Mouse (Mus musculus) right cerebral cortex, postnatal 36 days (tissue): Measurements from ENCODE around the gene Pex13.

Experiments used
- DNase-seq, 2 experiments: peaks; one replicate each; pipeline ENCODE4 v3.0.0; 2022; ENCODE audit warnings: low spot score in 2 of 2, mixed read lengths in 1 of 2

The Pex13 gene

DNA sequence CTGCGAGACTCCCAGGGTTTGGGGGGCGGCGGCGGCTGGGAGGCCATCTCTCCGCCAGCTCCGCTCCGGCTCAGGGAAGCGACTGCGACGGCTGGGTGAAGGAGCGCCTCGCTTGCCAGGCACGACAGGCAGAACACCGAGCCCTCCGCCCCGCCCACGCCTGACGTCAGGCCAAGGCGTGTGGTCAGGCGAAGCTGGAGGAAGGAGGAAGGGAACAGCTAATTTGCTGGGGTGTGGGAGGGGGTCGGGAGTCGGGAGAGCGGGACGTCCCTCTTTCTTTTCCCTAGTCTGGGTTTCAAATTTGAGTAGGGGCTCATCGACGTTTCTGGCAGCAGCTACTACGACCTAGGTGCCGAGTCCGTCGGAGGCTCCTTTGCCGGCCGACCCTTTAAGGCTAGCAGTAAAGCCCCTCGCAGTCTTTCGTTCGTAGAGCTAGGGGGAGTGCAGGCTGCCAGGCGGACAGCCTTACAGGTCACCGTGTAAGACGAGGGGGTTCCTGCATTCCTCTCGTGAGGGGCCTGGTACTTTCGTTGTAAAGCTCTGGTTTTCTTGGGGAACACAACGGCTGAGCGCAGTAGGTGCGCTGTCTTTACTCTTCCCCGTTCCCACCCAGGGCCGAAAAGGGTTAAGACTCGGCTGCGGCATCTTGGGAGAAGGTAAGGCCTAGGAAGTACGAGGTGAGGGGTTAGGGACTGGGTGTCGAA lies at the start of gene Pex13:
Gene Pex13 (minus strand): TSS at position 162 of the 704 bp plus-strand sequence.
- peak; percentile 83 to 84 for DNase-seq

DNA sequence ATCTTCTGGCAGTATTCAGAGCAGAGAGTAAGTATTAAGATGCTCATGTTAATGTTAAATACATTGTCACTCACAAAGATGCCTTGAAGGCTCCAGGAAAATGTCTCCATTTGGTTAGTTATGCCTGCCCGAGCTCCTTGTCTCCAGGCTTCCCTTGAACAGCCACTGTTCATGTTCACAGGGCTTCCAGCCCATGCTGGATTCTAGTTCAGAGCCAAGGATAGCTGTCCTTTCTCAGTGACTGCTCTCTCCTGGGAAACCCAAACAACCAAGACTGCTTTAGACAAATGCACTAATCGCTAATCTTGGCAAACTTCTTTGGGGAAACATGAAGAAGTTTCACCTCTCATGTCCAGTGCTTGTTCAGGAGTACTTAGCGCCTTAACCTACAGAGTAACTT lies 46.5 kb upstream of the Pex13 start:
- no peak for DNase-seq

DNA sequence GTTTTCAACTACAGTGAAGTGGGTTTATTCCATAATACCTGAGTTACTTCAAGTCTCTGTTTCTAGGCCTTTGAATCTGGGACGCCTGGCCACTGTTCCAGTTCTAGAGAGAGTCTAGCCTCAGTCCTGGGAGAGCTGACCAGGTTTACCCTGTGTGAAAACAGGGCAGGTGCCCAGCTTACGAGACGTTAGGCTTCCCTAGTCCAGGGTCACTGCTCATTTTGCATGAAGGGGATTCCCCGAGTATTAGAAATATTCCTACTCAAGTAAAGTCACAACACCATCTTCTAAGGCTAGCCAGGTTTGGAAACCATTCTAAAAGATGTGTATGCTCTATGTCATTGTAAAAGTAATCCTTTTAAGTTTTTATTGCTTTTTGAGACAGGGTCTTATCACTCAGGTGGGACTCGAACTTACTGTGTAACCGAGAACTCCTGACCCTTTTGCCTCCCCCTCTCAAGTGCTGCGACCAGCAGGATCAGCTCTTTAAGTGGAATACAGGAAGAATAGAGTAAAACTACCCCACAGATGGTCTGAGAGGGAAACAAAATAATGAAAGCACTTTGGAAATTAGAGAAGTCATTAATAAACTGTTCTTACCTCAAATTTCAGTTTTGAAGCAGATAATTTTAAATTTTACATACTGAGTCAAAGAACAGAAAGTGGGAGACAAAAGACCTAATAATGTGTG lies 39.0 kb upstream of the Pex13 start:
- DNase-seq: no peak

DNA sequence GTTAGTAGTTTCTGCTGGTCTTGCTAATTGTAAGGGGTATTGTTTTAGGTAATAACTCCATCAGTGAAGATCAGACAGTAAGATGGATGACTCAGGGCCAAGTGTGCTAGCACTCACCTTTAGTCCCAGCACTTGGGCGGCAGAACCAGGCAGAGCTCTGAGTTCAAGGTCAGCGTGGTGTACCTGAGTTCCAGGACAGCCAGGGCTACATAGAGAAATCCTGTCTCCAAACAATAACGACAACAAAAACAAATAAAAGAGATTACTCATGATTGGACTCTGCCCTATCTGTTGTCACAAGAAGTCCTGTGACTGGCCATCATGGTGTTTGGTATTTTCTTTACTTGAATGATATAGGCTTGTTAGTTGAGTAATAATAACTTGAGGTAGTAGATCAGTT lies 36.1 kb upstream of the Pex13 start:
- DNase-seq: no peak

DNA sequence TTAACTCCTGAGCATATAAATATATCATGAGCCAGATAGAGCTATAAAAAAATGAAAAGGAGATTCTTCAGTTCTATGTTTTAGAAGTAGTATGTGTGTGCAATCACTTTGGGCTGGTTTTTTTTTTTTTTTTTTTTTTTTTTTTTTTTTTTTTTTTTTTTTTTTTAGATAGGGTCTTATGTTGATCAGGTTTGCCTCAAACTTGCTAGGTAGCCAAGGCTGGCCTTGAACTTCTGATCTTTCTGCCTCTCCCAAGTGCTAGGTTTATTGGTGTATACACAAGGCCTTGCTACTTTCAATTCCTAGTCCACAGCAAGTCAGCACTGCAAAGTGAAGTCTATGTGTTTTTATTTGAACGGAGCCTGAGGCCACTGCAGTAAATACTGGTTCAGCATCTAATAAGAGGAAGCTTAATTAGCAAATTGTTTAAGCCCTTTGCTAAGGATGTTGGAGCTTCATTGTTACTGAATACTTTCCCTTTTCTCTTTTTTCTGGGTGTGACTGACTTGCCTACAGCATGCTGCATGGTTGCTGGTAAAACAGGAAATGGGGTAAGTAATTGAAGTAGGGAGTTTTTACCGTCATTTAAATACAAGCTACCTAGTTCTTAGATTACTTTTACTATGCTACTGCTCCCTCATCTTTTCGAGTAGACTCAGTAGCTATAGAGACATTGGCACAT lies 33.8 kb upstream of the Pex13 start:
- DNase-seq: no peak

DNA sequence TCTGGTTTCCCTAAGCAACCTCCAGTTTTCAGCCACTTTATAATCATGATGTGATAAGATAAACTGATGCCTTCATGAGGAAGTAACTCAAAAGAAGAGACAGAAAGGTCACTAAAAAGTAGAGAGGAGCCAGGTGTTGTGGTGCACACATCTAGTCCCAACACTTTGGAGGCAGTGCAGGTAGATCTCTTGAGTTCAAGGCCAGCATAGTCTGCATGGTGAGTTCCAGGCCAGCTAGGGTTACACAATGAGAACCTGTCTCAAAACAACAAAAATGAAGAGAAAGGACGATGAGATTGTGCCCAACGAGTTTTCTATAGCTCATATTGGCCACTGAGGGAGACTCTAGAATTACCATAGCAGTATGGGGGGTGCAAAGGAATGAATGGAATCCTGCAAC lies 32.8 kb upstream of the Pex13 start:
- DNase-seq: no peak

DNA sequence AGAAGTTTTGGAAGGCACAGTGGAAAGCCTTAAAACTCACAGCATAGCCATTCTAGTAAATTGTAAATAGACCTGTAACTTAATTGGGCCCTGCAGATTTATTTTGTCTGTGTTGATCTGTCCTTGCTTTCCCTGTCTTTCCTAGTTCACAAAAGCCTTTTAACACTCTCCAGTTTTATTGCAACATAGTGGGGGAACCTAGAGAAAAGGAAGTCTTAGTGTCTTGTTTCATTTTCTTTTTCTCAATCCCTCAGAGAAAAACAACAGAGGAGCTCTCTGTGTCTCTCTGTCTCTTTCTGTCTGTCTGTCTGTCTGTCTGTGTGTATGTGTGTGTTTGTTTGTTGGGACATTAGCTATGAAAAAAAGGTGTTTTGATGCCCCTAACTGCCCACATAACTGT lies 30.1 kb upstream of the Pex13 start:
- DNase-seq: no peak

DNA sequence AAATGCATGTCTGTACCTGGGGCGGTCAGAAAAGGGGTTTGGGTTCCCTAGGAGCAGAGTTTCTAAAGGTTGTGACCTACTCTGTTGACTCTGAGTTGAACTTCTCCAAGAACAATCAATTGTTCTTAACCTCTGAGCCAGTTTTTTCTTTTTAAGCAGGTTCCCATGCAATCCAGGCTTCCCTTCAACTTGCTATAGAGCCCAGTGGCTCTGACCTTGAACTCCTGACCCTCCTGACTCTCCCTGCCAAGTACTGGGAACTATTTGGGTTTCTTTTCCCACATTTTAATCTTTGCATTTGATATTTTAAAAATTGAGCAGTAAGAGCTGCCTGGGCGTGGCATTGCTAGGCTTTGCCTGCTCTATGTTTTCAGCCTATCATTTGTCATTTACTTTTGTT lies 27.5 kb upstream of the Pex13 start:
- no peak for DNase-seq

DNA sequence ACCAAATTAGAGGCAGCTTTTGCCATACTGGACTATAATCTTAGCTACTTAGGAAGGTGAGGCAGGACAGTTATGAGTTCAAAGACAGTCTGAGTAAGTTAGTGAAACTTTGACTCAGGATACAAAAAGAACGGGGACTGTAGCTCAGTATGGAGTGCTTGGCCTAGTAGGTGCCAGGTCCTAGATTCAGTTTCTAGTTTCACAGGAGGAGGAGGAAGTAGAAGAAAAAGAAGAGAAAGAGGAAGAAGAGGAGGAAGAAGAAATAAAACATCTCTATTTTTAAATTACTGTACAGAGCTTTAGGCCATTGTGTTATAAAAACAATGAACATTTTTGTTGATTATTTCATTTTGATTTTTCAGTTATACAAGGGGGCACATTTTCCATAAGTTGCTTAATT lies 22.3 kb upstream of the Pex13 start:
- no peak for DNase-seq

DNA sequence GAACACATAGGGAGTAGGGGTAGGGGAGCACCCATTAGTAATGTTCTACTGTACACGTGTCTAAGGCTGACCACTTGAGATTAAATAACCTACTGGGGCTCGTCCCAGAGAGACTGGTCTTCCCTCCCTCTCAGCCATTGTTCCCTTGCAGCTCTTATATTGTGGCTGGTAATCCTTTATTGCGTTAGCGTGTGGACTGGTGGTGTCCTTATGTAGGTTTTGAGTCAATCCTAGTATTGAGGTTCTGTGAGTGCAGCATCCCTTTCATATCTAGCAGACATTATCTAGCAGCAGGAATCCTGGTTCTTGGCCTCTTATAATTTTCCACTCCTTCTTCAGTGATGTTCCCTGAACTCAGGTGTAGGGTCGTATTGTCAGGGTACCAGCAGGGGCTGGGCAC lies 20.9 kb upstream of the Pex13 start:
- no peak for DNase-seq

DNA sequence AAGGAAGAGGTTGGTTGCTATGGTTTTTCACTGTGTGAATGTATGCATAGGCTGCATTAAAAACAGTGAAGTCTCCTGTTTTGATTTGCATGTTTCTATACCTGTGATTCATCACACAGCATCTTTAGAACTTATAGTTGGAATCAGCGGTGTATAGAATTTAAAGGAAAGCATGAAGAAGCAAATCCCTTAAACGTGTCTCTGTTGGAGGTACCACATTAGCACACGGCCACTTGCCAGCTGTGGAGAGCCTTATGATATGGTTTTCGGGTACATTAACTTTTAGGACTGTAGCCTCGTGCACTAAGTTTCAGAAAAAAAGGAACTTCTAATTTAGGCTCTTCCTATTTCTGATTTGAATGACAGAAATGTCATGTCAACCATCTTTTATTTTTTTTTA lies 16.8 kb upstream of the Pex13 start:
- DNase-seq: no peak

DNA sequence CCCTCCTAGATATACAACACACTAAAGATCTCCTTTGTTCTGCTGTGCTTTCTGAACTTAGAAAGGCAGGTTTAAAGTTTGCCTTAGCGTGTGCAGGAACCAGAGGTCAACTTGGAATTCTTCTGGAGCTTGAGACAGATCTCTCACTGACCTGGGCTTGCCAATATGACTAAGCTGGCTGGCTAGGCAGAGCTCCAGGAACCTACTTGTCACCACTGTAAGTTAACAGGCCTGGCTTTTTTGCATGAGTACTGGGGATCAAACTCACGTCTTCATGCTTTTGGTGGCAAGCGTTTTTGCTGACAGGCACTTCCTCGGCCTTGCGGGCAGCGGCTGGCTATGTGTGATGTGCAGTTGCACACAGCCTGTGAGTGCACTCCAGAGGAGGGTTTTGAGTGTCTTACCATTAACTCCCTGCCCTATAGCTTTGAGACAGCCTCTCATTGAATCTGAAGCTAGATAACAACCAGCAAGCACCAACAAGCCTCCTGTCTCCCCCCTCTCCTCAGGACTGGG lies 14.7 kb upstream of the Pex13 start:
- DNase-seq: no peak

DNA sequence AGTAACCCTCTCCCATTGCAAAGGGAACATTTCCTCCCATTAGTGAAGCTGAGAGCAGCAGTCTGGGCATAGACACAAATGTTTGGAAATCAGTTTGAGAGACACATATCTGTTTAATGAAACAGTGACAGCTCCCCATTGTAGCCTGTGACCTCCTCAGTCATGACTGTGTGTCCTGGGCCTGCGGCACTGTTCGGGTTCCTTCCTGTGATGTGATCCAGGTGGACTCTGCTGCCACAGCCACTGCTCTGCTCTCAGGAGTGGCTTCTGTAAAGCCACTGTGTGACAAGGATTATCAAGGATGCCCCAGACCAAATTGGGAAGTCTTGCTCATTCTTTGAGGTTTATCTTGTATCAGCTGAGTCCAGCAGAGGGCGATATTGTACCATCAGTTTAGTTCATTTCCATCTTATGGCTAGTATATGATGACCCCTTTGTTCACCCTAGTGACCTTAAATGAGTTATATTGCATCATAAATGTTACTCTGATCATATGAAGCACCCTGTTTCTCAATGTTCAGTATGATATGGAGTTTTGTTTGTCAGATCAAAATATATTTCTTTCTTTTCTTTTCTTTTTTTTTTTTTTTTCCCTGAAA lies 13.4 kb upstream of the Pex13 start:
- DNase-seq: peak in 1 of 2 experiments; percentile 20

DNA sequence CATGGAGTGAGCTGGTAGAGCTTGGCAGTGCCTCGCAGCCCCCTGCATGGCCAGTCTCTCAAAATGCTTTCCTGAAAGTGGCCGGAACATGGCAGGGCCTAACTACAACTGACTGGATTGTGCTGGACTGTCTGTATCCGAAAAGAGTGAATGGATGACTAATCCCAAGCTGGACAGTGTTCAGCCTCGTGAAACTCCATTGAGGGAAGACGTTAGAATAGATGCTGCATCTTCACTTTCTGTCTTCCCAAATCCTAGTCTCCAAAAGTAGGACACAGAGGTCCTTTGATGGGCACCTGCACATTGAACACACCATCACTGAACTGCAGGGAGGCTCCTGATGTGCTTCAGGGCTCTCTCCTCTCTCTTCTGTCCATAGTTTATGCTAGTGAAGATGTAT lies 10.3 kb upstream of the Pex13 start:
- DNase-seq: no peak

DNA sequence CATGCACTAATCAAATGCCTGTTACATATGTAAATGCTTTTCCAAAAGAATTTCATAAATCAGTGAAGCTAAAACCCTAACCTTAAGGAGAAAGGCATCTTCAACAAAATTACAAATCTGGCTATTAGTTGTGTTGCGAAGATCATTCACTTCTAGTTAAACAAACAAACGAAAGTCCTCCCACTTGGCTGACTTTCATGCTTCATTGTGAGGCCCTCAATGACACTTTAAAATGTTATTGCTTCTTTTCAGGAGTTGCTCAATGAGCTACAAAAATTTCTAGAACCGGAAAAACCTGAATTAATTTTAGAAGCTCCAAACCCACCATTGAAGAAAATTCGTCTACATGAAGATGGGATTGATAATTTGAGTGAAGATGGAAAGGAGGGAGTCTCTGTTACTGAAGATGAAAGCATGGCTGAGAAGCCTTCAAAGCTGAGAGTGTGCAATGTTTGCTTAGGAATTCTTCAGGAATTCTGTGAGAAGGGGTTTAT lies 6.5 kb upstream of the Pex13 start:
- no peak for DNase-seq

DNA sequence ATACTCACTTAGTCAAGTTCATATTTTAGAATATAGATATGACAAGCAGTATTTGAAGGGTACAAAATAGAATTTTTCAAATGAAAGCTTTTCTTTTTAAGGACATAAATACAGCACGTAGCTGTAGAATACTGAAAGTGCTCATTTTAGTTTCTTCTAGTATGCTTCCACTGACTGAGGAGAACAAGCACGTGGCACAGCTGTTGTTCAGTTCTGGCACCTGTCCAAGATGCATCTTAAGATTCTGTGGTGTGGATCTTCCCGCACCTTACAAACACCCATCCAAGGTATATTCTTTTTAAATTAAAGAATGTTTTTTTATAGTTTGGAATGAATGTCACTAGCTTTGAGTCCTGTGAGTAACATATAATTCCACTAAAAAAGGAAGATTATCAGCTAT lies 1.4 kb upstream of the Pex13 start:
- DNase-seq: no peak

DNA sequence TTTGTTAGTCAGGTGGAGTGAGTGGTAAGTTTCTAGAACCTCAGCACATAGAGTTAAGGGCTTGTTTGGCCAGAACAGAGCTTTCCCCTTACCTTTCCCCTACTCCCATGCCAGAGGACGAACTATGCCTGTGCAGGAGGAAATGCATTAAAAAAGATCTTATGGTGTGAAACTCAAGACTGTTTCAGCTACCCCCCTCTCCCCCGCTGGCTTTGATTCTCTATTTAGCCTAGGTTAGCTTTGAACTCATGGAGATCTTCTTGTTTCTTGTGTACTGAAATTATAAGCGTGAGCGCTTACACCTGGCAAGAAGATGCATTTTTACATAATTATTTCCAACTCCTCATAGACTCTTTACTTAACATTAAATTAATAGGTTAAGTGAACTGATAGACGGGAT lies 767 bp upstream of the Pex13 start:
- DNase-seq: no peak

DNA sequence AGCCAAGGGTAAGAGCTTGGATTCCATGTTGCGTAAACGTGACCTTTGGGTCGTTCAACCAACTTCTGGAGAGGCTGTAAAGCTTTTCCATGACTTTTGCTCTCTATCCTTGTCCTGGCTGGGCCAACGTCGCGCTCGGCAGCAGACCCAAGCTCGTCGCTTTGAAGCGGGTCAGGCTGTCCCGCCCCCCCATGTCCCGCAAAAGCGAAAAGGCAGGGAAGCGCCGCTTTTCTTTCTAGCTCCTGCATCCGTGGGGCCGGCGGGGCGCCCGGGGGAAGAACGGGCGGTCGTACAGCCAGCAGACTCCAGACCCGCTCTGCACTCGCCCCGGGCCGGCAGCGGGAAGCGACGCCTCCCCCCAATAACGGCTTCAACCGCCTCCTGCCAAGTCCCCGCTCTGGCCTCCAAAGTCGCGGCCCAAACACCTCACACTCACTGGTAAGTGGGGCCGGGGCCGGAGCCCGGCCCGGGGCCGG lies 410 bp downstream of the Pex13 start, which contains the start of gene Pus10:
Gene Pus10 (plus strand): TSS at position 364 of the 476 bp plus-strand sequence.
- DNase-seq: peak in 1 of 2 experiments; percentile 22

DNA sequence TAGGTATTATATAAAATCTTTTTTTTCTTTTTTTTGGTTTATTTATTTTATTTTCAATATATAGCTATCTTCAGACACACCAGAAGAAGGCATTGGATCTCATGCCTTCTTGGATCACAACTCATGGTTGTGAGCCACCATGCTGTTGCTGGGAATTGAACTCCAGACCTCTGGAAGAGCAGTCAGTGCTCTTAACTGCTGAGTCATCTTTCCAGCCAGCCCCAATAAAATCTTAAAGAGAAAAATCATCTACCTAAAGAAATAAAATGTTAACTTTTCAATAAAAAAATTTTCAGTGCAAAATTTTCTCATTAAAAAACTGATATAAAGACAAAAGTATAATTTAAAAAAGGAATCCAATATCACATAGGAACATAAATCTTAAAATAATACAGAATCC lies 1.5 kb downstream of the Pex13 start:
- no peak for DNase-seq

DNA sequence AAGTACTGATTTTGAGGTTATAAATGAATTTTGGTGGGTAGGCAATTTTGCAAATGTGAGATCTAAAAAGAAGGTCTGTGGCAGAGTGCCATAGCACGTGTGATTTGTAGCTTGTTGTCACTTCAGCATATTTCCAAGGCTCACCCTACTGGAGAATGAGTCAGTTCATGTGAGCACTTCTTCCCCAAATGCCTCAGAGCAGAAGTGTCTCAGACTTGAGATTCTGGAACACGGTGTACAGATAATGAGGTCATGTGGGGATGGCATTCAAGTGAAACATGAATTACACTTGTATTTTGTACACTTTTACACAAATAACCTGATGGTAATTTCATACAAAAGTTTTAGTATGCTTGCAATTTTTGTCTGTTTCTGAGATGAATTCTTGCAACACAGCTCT lies 8.0 kb downstream of the Pex13 start:
- DNase-seq: no peak

DNA sequence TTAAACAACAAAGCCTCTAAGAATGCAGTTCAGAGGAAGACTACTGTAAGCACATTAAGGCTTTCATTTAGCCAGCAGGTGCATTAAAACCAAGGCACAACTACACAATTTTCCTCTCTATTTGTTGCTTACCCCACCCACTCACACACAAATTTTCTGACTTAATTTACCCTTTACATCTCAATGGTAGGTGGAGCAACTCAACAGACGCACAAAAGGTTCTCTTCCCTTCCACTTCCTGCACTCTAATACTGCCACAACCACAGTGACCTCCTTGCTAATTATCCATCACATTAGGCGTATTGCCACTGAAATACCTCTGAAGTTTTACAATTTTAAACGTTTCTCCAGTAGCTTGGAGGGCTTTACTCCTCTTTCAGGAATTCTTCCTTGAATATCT lies 12.1 kb downstream of the Pex13 start:
- DNase-seq: no peak

DNA sequence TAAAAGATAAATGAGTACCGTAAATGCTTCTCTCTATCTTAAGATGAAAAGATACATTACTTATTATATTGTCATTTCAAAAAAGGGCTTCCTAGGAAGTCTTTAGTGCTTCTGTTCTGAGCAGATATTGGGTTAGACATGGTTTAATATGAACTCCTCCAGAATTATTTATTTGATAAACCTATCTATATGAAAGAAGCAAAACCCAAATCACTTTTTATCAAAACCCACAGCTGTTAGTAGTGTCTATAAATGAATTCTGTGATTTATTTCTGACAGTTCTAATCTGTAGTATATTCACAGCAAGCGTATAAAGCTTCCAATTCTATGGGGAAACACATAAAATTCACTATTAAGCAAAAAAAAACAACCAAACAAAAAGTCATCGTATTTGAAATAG lies 17.9 kb downstream of the Pex13 start:
- no peak for DNase-seq
